Mouse (Mus musculus): ENCODE measurements around the gene Kifc3. TPM values are rescaled to one million over a fixed set of nuclear protein-coding genes. Genes with fewer than 3 reads are reported as not detected.

Kifc3 gene
- polyA plus RNA-seq, 1 experiment from 2014 or later = 17.4 TPM

Other genes with a start within 250 kb of the Kifc3 start
- gene Adgrg1, start 228.1 kb downstream of the Kifc3 start, polyA plus RNA-seq (2016; fragmentation: Nextera tagmentation; extraction: Ambion mirVana) = 187 and 194 TPM in 2 replicates
- 1.9 TPM in 2 replicates for gene Adgrg3, start 185.1 kb downstream of the Kifc3 start, polyA plus RNA-seq (2016; fragmentation: Nextera tagmentation; extraction: Ambion mirVana)
- gene Drc7, start 147.7 kb downstream of the Kifc3 start, polyA plus RNA-seq (2016; fragmentation: Nextera tagmentation; extraction: Ambion mirVana) = 1.3 and 2.3 TPM in 2 replicates
- gene Katnb1, start 121.6 kb downstream of the Kifc3 start, polyA plus RNA-seq (2016; fragmentation: Nextera tagmentation; extraction: Ambion mirVana) = 36.2 and 39.4 TPM in 2 replicates
- 0.56 and 1.1 TPM in 2 replicates for gene Cngb1, start 103.8 kb upstream of the Kifc3 start, polyA plus RNA-seq (2016; fragmentation: Nextera tagmentation; extraction: Ambion mirVana)
- gene Tepp, start 107.8 kb upstream of the Kifc3 start, polyA plus RNA-seq (2016; fragmentation: Nextera tagmentation; extraction: Ambion mirVana) = not detected in 2 replicates
- 20.4 and 21.7 TPM in 2 replicates for gene Zfp319, start 129.1 kb upstream of the Kifc3 start, polyA plus RNA-seq (2016; fragmentation: Nextera tagmentation; extraction: Ambion mirVana)
- gene Usb1, start 129.5 kb upstream of the Kifc3 start, polyA plus RNA-seq (2016; fragmentation: Nextera tagmentation; extraction: Ambion mirVana) = 38.0 and 38.5 TPM in 2 replicates
- 31.8 and 33.2 TPM in 2 replicates for gene Mmp15, start 149.5 kb upstream of the Kifc3 start, polyA plus RNA-seq (2016; fragmentation: Nextera tagmentation; extraction: Ambion mirVana)
- 124 and 130 TPM in 2 replicates for gene Cfap20, start 232.1 kb upstream of the Kifc3 start, polyA plus RNA-seq (2016; fragmentation: Nextera tagmentation; extraction: Ambion mirVana)